Mouse (Mus musculus) intestine, embryonic 15.5 days (tissue): Measurements from ENCODE around the gene Gm1043. TPM values are rescaled to one million over a fixed set of nuclear protein-coding genes. Genes with fewer than 3 reads are reported as not detected.

Experiments
- ATAC-seq: fragments of 200-750 bp; cut with Nextera tagmentation; 2 replicates; pipeline ENCODE4 v1.8.0; 2017; ENCODE audit warnings: moderate TSS enrichment, moderate library complexity
- H3K27ac ChIP-seq: fragments of 300-500 bp; sonication (generic); 2 replicates; pipeline ENCODE4 v1.5.1; 2015; ENCODE audit warnings: mild to moderate bottlenecking, inconsistent platforms
- H3K27me3 ChIP-seq: fragments of 300-500 bp; sonication (generic); replicated peaks from 2 replicates; pipeline ENCODE4 v1.6.1; 2015; ENCODE audit warnings: inconsistent platforms
- H3K36me3 ChIP-seq: fragments of 300-500 bp; sonication (generic); 2 replicates; pipeline ENCODE4 v1.6.1; 2015; ENCODE audit warnings: inconsistent platforms
- H3K4me1 ChIP-seq: fragments of 300-500 bp; sonication (generic); replicated peaks from 2 replicates; pipeline ENCODE4 v1.6.1; 2015; ENCODE audit warnings: inconsistent platforms
- H3K4me2 ChIP-seq: fragments of 300-500 bp; sonication (generic); replicated peaks from 2 replicates; pipeline ENCODE4 v1.6.1; 2015; ENCODE audit warnings: mild to moderate bottlenecking, inconsistent platforms
- H3K4me3 ChIP-seq: fragments of 300-500 bp; sonication (generic); replicated peaks from 2 replicates; pipeline ENCODE4 v1.5.1; 2015; ENCODE audit warnings: inconsistent platforms
- H3K9ac ChIP-seq: fragments of 300-500 bp; sonication (generic); 2 replicates; pipeline ENCODE4 v1.6.1; 2015; ENCODE audit warnings: inconsistent platforms
- H3K9me3 ChIP-seq: fragments of 300-500 bp; sonication (generic); 2 replicates; pipeline ENCODE4 v1.6.1; 2016; ENCODE audit warnings: inconsistent platforms
- WGBS: fragments of 180-500 bp; shearing (Covaris S2); methylation state at CpG from one replicate; pipeline ENCODE4 v1.1.7; 2015; 5-methylcytosine and 5-hydroxymethylcytosine counted together
- polyA plus RNA-seq: library from polyadenylated mRNA; unstranded; fragments of >200 nt; fragmentation: Nextera tagmentation; extraction: Ambion mirVana; gene quantifications from 2 replicates; pipeline ENCODE4 v1.2.1, GENCODE M21; 2015

The Gm1043 gene
- polyA plus RNA-seq, 1 experiment from 2014 or later: 0.01 TPM

GRCm38 (mm10) chr5:37101631-37102030 is 16.5 kb downstream of the Gm1043 start:
- Histone ChIP-seq H3K4me1 (no peaks in the 10 kb centered on the region), H3K27me3 (no peaks in the 10 kb centered on the region), H3K4me3 (no peak overlapping the region), H3K9ac (no peak overlapping the region), H3K9me3 (no peaks in the 10 kb centered on the region), H3K27ac (no peak overlapping the region), H3K4me2 (no peak overlapping the region), H3K36me3 (no peaks in the 10 kb centered on the region)
- WGBS: 73% methylated on average over 15 of the region's 15 CpGs
- no peak for ATAC-seq

DNA sequence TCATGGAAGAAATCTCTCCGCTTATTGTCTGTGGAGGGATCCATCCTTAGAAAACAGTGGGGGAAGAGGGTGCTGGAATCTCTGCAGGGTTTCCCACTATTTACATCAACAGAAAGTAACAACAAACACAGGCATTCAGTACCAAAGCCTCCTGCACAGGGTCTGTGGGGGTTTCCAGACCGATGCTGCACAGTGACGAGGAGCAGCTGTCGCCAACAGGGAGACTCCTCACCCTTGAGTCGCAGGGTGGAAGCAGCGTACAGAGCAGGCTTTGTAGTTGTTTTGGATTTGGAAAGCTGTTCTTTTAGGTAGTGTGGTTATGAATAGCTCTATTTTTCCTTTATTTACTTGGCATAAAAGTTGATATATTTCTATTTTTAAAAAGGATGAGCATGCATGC is 16.9 kb downstream of the Gm1043 start:
- H3K9ac ChIP-seq: no peak overlapping the region
- 46% methylated on average over 6 of the region's 6 CpGs for WGBS
- no peaks in the 10 kb centered on the region for H3K27me3 ChIP-seq
- no peaks in the 10 kb centered on the region for H3K36me3 ChIP-seq
- H3K4me2 ChIP-seq: no peak overlapping the region
- no peaks in the 10 kb centered on the region for H3K9me3 ChIP-seq
- H3K4me1 ChIP-seq: no peaks in the 10 kb centered on the region
- no peak overlapping the region for H3K4me3 ChIP-seq
- no peak overlapping the region for H3K27ac ChIP-seq
- ATAC-seq: no peak

DNA sequence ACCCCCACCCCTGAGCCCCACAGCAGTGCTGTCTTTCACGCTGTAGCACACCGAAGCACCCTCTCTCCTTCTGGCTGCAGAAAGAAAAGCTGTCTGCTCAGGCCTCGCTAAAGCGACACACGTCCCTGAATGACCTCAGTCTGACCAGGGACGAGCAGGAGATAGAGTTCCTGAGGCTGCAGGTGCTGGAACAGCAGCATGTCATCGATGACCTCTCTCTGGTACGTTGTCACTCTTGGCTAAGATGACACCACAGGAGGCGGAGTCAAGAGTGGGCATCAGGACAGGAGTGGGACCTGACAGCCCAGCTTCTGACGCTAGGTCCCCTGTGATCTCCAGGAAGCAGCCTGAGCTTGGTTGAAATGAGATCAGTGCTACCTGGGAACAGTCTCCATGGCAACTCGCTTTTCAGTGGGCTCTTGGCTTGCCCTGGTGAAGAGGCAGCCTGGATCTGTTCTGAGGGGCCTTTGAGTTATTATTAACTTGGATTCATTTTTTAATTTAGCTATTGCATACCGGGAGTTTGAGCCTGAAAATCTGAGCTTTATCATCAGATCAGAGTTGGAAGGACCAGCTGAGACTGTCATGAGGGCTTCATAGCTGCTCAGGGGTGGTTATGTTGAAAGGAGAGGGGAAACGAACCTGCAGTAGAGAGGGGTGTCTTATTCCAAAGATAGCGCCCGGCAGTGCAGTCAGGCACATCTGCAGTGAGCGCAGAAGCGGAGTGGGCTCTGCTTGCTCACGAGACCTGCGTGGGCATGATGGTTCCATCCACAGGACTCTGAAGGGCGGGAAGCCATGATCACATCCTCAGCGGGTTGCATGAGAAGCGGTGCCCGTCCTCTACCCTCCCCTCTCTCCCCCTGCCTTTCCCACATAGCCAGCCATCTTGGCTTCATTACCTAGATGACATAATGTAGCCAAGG is 20.6 kb downstream of the Gm1043 start:
- H3K27me3 ChIP-seq: no peaks in the 10 kb centered on the region
- no peaks in the 10 kb centered on the region for H3K9me3 ChIP-seq
- H3K27ac ChIP-seq: no peak overlapping the region
- no peak for ATAC-seq
- no peak overlapping the region for H3K4me2 ChIP-seq
- whole genome bisulfite sequencing: 80% methylated on average over 23 of the region's 23 CpGs
- H3K36me3 ChIP-seq: no peaks in the 10 kb centered on the region
- H3K9ac ChIP-seq: no peak overlapping the region
- H3K4me3 ChIP-seq: no peak overlapping the region
- H3K4me1 ChIP-seq: no peaks in the 10 kb centered on the region

DNA sequence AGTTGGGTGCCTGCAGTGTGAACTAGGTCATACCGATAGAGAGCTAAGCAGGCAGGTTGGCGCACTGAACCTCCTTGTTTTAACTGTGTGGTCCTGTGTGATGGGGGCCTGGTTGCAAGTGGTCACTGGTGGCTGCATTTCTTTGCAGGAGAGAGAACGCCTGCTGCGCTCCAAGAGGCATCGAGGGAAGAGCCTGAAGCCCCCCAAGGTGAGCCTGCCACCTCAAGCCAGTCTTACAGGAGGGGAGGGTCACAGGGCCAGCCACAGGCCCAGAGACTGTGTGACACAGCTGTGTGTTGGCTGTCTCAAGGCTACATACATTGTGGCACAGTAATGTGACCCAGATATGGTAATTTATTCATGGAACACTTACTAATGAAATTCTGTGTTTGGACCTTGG is 21.9 kb downstream of the Gm1043 start:
- Histone ChIP-seq H3K9ac (no peak overlapping the region), H3K4me1 (no peaks in the 10 kb centered on the region), H3K27ac (no peak overlapping the region), H3K4me3 (no peak overlapping the region), H3K9me3 (no peaks in the 10 kb centered on the region), H3K36me3 (no peaks in the 10 kb centered on the region), H3K27me3 (no peaks in the 10 kb centered on the region), H3K4me2 (no peak overlapping the region)
- no peak for ATAC-seq
- 80% methylated on average over 5 of the region's 5 CpGs for WGBS

GRCm38 (mm10) chr5:37107611-37108010 is 22.4 kb downstream of the Gm1043 start:
- H3K9me3 ChIP-seq: no peaks in the 10 kb centered on the region
- H3K4me3 ChIP-seq: no peak overlapping the region
- no peak for ATAC-seq
- WGBS: 86% methylated on average over 6 of the region's 6 CpGs
- H3K27me3 ChIP-seq: no peaks in the 10 kb centered on the region
- no peaks in the 10 kb centered on the region for H3K36me3 ChIP-seq
- H3K4me2 ChIP-seq: no peak overlapping the region
- H3K9ac ChIP-seq: no peak overlapping the region
- H3K4me1 ChIP-seq: no peaks in the 10 kb centered on the region
- no peak overlapping the region for H3K27ac ChIP-seq

DNA sequence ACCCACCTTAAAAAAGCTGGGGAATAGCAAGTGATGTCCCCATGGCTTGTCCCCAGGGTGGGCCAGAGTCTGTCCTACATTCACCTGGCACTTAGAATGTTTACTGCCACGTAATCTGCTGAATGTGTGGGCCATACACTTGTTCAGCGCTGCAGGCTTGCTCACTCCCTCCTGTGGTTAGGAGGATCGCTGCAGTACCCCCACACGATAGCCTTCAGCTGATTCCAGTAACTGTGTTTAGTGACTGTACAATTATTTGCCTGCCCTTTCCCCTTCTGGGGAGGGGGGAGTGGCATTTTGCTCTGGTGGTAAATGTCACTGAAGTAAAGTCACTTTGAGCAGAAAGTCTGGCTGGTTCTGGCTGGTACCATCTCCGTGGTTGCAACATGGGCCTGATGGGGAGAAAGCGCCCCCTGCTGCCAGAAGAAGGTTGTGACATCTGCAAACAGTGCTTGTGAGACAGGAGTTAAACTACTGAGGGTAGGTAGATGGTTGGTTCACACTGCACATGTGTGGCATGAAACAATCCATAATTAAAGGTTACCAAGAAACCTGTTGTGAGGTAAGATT is 24.2 kb downstream of the Gm1043 start:
- no peak overlapping the region for H3K4me2 ChIP-seq
- 33% methylated on average over 6 of the region's 6 CpGs for WGBS

GRCm38 (mm10) chr5:37112389-37112788 is 27.2 kb downstream of the Gm1043 start:
- H3K27me3 ChIP-seq: no peaks in the 10 kb centered on the region
- no peaks in the 10 kb centered on the region for H3K9me3 ChIP-seq
- no peak for ATAC-seq
- no peaks in the 10 kb centered on the region for H3K4me1 ChIP-seq
- H3K4me3 ChIP-seq: no peak overlapping the region
- H3K4me2 ChIP-seq: no peak overlapping the region
- no peak overlapping the region for H3K27ac ChIP-seq
- no peak overlapping the region for H3K9ac ChIP-seq
- H3K36me3 ChIP-seq: no peaks in the 10 kb centered on the region
- WGBS: 70% methylated on average over 7 of the region's 7 CpGs

More for the DNA sequence above, 24.2 kb downstream of the Gm1043 start:
- peak; percentile 64; the same call in 1 of the 2 replicates for ATAC-seq
- H3K4me3 ChIP-seq: no peak overlapping the region
- H3K4me1 ChIP-seq: no peaks in the 10 kb centered on the region
- H3K9ac ChIP-seq: no peak overlapping the region
- no peak overlapping the region for H3K27ac ChIP-seq
- H3K36me3 ChIP-seq: no peaks in the 10 kb centered on the region
- no peaks in the 10 kb centered on the region for H3K9me3 ChIP-seq
- no peaks in the 10 kb centered on the region for H3K27me3 ChIP-seq

DNA sequence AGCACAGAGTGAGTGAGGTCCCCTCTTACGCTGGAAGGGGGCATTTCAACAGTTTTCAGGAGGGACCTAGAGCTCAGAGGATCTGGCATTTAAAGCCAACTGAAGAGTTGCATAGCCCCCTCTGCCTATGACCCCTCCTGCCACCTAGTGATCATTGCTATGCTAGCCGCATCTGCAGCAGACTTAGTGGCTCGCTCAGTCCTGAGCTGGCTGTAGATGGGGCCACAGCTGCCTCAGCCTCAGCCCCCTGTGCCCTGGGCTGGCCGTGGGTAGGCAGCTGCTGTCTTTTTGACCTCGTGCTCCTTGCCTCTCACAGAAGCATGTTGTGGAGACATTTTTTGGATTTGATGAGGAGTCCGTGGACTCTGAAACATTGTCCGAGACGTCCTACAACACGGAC is 32.0 kb downstream of the Gm1043 start:
- no peak for ATAC-seq

GRCm38 (mm10) chr5:37118242-37118641 is 33.1 kb downstream of the Gm1043 start:
- Histone ChIP-seq H3K4me1 (no peaks in the 10 kb centered on the region), H3K4me2 (no peak overlapping the region), H3K4me3 (no peak overlapping the region), H3K27me3 (no peaks in the 10 kb centered on the region), H3K36me3 (no peaks in the 10 kb centered on the region), H3K9ac (no peak overlapping the region), H3K9me3 (no peaks in the 10 kb centered on the region), H3K27ac (no peak overlapping the region)
- ATAC-seq: no peak
- WGBS: 38% methylated on average over 4 of the region's 4 CpGs

More for the DNA sequence above, 32.0 kb downstream of the Gm1043 start:
- no peaks in the 10 kb centered on the region for H3K36me3 ChIP-seq
- no peaks in the 10 kb centered on the region for H3K27me3 ChIP-seq
- H3K4me1 ChIP-seq: no peaks in the 10 kb centered on the region
- no peak overlapping the region for H3K27ac ChIP-seq
- no peak overlapping the region for H3K4me3 ChIP-seq
- H3K9ac ChIP-seq: no peak overlapping the region
- no peak overlapping the region for H3K4me2 ChIP-seq
- H3K9me3 ChIP-seq: no peaks in the 10 kb centered on the region
- WGBS: 64% methylated on average over 9 of the region's 9 CpGs

DNA sequence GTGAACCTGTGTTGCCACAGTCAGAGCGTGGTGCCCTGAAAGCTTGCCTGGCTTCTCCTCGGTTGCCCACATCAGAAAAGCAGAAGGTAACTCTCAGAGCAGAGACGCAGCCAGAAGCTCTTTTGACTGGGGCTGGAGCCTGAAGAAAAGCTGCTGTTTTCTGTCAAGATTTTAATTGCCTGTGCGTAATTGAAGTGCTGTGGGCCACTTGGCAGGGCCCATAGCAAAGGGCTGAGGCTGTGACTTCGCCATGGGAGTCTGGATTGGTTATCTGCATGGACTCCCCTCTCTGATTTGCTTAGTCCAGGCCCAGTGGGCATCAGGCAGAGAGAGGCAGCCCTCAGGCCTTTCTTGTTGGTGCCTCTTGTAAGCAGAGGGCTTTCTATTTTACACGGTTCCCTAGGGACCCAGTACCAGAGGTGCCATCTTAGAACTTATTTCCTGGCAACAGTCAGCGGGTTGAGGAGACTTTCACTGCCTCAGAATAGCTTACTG is 36.1 kb downstream of the Gm1043 start:
- 74% methylated on average over 7 of the region's 7 CpGs for WGBS

DNA sequence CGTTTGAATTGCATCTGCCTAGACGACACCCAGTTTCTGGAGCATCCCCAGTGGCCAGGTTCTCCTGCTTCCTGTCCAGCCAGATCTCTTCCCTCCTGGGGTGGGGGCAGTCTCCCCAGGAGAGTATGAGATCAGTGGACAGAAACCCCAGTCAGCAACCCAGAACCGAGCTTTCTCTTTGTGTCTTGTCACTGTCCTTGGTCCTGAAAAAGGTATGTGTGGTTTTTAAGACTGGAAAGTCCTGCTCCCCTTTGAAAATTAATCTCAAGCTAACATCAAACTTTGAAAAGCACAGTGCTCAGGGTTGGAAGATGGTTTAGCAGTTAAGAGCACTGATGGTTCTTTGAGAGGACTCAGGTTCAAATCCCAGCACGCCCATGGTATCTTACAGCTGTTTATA is 46.7 kb downstream of the Gm1043 start:
- Histone ChIP-seq H3K9ac (no peak overlapping the region), H3K9me3 (no peaks in the 10 kb centered on the region), H3K27ac (no peak overlapping the region), H3K36me3 (no peaks in the 10 kb centered on the region), H3K4me3 (no peak overlapping the region), H3K4me1 (no peaks in the 10 kb centered on the region), H3K27me3 (no peaks in the 10 kb centered on the region), H3K4me2 (no peak overlapping the region)
- ATAC-seq: no peak
- 49% methylated on average over 4 of the region's 4 CpGs for WGBS

More for the DNA sequence above, 36.1 kb downstream of the Gm1043 start:
- Histone ChIP-seq H3K4me3 (no peak overlapping the region), H3K27me3 (no peaks in the 10 kb centered on the region), H3K36me3 (no peaks in the 10 kb centered on the region), H3K9ac (no peak overlapping the region), H3K27ac (no peak overlapping the region), H3K4me1 (no peaks in the 10 kb centered on the region), H3K9me3 (no peaks in the 10 kb centered on the region), H3K4me2 (no peak overlapping the region)
- ATAC-seq: no peak

DNA sequence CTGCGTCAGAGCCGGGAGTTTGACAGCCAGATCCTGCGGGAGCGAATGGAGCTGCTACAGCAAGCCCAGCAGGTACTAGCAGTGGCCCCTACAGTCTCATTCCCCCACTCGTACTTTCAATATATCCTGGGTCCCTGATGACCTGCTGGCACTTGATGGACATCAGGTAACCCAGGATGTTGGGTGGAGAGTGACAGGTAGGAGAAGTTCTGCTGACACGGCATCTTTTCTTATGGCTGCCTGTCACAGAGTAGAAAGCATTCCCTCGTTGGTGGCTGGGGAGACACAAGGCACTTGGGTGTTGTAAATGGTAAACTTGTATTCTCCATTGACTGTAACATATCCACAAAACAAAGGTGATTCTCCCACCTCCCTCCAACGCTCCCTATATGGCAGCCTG is 56.6 kb downstream of the Gm1043 start:
- Histone ChIP-seq H3K9ac (no peak overlapping the region), H3K4me3 (no peak overlapping the region), H3K27me3 (no peaks in the 10 kb centered on the region), H3K36me3 (no peaks in the 10 kb centered on the region), H3K9me3 (no peaks in the 10 kb centered on the region), H3K4me1 (no peaks in the 10 kb centered on the region), H3K4me2 (no peak overlapping the region), H3K27ac (no peak overlapping the region)
- no peak for ATAC-seq
- WGBS: 70% methylated on average over 8 of the region's 8 CpGs
